ENCODE assay signal across 13 mouse cellular contexts in the genomic region with DNA sequence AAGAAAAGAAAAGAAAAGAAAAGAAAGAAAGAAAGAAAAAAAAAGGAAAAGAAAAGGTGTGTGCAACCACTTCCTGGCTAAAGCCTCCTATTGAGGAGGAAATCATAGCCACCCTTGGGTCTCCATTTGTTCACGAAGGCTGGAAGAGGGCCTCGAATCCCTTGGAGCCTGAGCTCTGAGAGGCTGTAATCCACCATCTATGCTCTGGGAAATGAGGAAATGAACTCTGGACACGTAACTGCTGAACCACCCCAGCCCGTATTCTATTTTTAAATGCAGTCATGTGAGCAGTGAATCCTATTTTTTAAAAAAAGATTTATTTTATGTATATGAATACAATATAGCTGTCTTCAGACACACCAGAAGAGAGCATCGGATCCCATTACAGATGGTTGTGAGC.
"Had no signal": no experiment of that assay in that cellular context is flagged by ENCODE, and none has a peak within 500 bp of the region (broad histone marks: within the 10 kb centered on the region; RNA-seq: fewer than 3 reads in every experiment).

No protein-coding gene starts in this region.

- DNase-seq: lung, adult 18-20 months; lung, embryonic 14.5 days; lung, postnatal 10 days; lung, postnatal 4 days; right cerebral cortex, postnatal 14 days; thymus, adult 18-20 months; thymus, postnatal 14 days; thymus, postnatal 36 days had no signal

- H3K36me3 ChIP-seq: liver, embryonic 15.5 days; midbrain, embryonic 13.5 days; midbrain, embryonic 15.5 days; neural tube, embryonic 12.5 days had no signal

- H3K4me1 ChIP-seq: megakaryocyte, embryonic 14.5 days; midbrain, embryonic 13.5 days; midbrain, embryonic 15.5 days; neural tube, embryonic 12.5 days had no signal

- H3K27ac ChIP-seq: liver, embryonic 15.5 days; midbrain, embryonic 13.5 days; midbrain, embryonic 15.5 days; neural tube, embryonic 12.5 days had no signal

- ATAC-seq: midbrain, embryonic 13.5 days; midbrain, embryonic 15.5 days had no signal

- H3K4me3 ChIP-seq: liver, embryonic 15.5 days; megakaryocyte, embryonic 14.5 days; midbrain, embryonic 13.5 days; midbrain, embryonic 15.5 days; neural tube, embryonic 12.5 days had no signal
